Mouse (Mus musculus) erythroblast, embryonic 14.5 days (primary cell): ENCODE measurements around the gene Tshz2.

Source experiments
- GATA1 ChIP-seq: IDR thresholded peaks from 2 replicates; pipeline ENCODE4 v1.6.1; 2012; ENCODE audit warnings: low read length, inconsistent platforms, mixed read lengths
- TAL1 ChIP-seq: IDR thresholded peaks from 3 replicates; pipeline ENCODE4 v1.6.1; 2012; ENCODE audit warnings: low read length, inconsistent platforms, mixed read lengths

DNA sequence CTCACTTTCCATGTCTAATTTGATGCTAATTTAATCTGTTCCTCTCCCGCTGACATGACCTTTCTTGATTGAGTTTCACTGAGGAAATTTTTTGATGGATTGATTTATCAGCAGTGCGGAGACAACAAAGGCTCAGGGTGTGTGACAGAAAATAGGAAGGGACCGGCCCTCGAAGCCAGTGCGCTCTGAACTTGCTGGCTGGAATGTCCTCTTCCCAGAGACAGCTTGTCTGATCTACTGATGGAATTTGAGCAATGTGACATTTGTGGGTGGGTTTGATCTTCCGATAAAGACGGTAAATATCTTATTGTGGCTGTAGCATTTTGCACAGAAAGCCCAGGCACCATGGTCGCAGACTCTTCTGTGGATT, 329.4 kb downstream of the Tshz2 start:
- no peak for TF ChIP-seq TAL1
- no peak for TF ChIP-seq GATA1
